Mouse (Mus musculus) urinary bladder, postnatal 36 days (tissue): ENCODE measurements at regions not wholly inside any gene's neighbourhood (a gene's known extent, or its start where the extent isn't known, plus 50 kb on each side); places are given as distances from the start of the nearest gene placed in this dataset.

Experiments
- DNase-seq, 2 experiments: peaks; one replicate each; pipeline ENCODE4 v3.0.0; 2022; ENCODE audit warnings: low spot score in 2 of 2, mixed read lengths in 1 of 2

GRCm38 (mm10) chr16:87295727-87296126, 58.3 kb upstream of the N6amt1 start:
- DNase-seq: no peak

GRCm38 (mm10) chr16:87292826-87293225, 61.2 kb upstream of the N6amt1 start:
- no peak for DNase-seq

- DNase-seq: no peak
These were observed 62.3 kb upstream of the N6amt1 start for GRCm38 (mm10) chr16:87291716-87292115.

- DNase-seq: no peak
These were observed 68.3 kb upstream of the N6amt1 start for GRCm38 (mm10) chr16:87285639-87286038.

- DNase-seq: no peak
These were observed 69.0 kb upstream of the N6amt1 start for GRCm38 (mm10) chr16:87284835-87285510.

- peak in 1 of 2 experiments; percentile 9 for DNase-seq
These were observed 75.5 kb upstream of the N6amt1 start for GRCm38 (mm10) chr16:87278518-87278917.

- DNase-seq: no peak
These were observed 81.6 kb upstream of the N6amt1 start for GRCm38 (mm10) chr16:87272363-87272762.

GRCm38 (mm10) chr16:87267954-87268804, 85.8 kb upstream of the N6amt1 start:
- no peak for DNase-seq

GRCm38 (mm10) chr16:87267517-87267916, 86.5 kb upstream of the N6amt1 start:
- no peak for DNase-seq

- no peak for DNase-seq
These were observed 90.4 kb upstream of the N6amt1 start for GRCm38 (mm10) chr16:87263571-87263970.

- DNase-seq: no peak
These were observed 90.9 kb upstream of the N6amt1 start for GRCm38 (mm10) chr16:87263041-87263440.

GRCm38 (mm10) chr16:87262497-87262896, 91.5 kb upstream of the N6amt1 start:
- no peak for DNase-seq

- DNase-seq: peak in 1 of 2 experiments; percentile 65
These were observed 92.5 kb upstream of the N6amt1 start for GRCm38 (mm10) chr16:87261527-87261926.

GRCm38 (mm10) chr16:87254736-87255135, 99.2 kb upstream of the N6amt1 start:
- DNase-seq: no peak

GRCm38 (mm10) chr16:87250531-87250930, 103.5 kb upstream of the N6amt1 start:
- DNase-seq: no peak

- DNase-seq: peak in 1 of 2 experiments; percentile 23
These were observed 104.1 kb upstream of the N6amt1 start for GRCm38 (mm10) chr16:87249903-87250302.

GRCm38 (mm10) chr16:87248501-87249030, 105.4 kb upstream of the N6amt1 start:
- peak in 1 of 2 experiments; percentile 39 for DNase-seq

GRCm38 (mm10) chr16:87245933-87246791, 107.8 kb upstream of the N6amt1 start:
- peak; percentile 76 to 80 for DNase-seq

- no peak for DNase-seq
These were observed 108.5 kb upstream of the N6amt1 start for GRCm38 (mm10) chr16:87245441-87245840.

GRCm38 (mm10) chr16:87242027-87242426, 112.0 kb upstream of the N6amt1 start:
- DNase-seq: no peak

GRCm38 (mm10) chr16:87239105-87239504, 114.9 kb upstream of the N6amt1 start:
- no peak for DNase-seq

- no peak for DNase-seq
These were observed 119.8 kb upstream of the N6amt1 start for GRCm38 (mm10) chr16:87234199-87234598.
